Mouse (Mus musculus) cerebellum, adult 2 months (tissue): ENCODE measurements around the gene Top3b.

Source experiments
- CTCF ChIP-seq: fragments of 200-500 bp; IDR thresholded peaks from 2 replicates; pipeline ENCODE4 v1.5.1; 2011; ENCODE audit warnings: low read depth, mild to moderate bottlenecking, control low read depth, low read length, moderate library complexity, borderline replicate concordance; ENCODE audit not compliant: insufficient read depth
- POLR2A ChIP-seq: fragments of 200-500 bp; IDR thresholded peaks from 2 replicates; pipeline ENCODE4 v1.6.1; 2011; ENCODE audit warnings: low read length, control low read depth, borderline replicate concordance; ENCODE audit not compliant: insufficient read depth

GRCm38 (mm10) chr16:16862288-16862687 is 8.2 kb upstream of the Top3b start:
- TF ChIP-seq POLR2A (no peak), CTCF (no peak)
